Mouse (Mus musculus) embryonic facial prominence, embryonic 14.5 days (tissue): ENCODE measurements at regions not wholly inside any gene's neighbourhood (a gene's known extent, or its start where the extent isn't known, plus 50 kb on each side); places are given as distances from the start of the nearest gene placed in this dataset.

Experiments
- ATAC-seq: fragments of 200-750 bp; cut with Nextera tagmentation; 2 replicates; pipeline ENCODE4 v1.8.0; 2017; ENCODE audit warnings: low read depth, moderate number of reproducible peaks, moderate TSS enrichment
- DNase-seq: peaks from one replicate; pipeline ENCODE4 v3.0.0-alpha.2; 2015; ENCODE audit warnings: low spot score
- H3K27ac ChIP-seq: fragments of 300-500 bp; sonication (generic); replicated peaks from 2 replicates; pipeline ENCODE4 v1.5.1; 2014; ENCODE audit warnings: low read depth, mild to moderate bottlenecking, low read length, moderate library complexity
- H3K27me3 ChIP-seq: fragments of 300-500 bp; sonication (generic); replicated peaks from 2 replicates; pipeline ENCODE4 v1.6.1; 2014; ENCODE audit warnings: low read length; ENCODE audit not compliant: control insufficient read depth, insufficient read depth
- H3K36me3 ChIP-seq: fragments of 300-500 bp; sonication (generic); 2 replicates; pipeline ENCODE4 v1.6.1; 2014; ENCODE audit warnings: low read length, mixed read lengths; ENCODE audit not compliant: control insufficient read depth, insufficient read depth
- H3K4me1 ChIP-seq: fragments of 300-500 bp; sonication (generic); 2 replicates; pipeline ENCODE4 v1.6.1; 2014; ENCODE audit warnings: antibody characterized with exemption, low read length; ENCODE audit not compliant: control insufficient read depth, insufficient read depth
- H3K4me2 ChIP-seq: fragments of 300-500 bp; sonication (generic); 2 replicates; pipeline ENCODE4 v1.6.1; 2014; ENCODE audit warnings: low read depth, mild to moderate bottlenecking, low read length, moderate library complexity, mixed read lengths
- H3K4me3 ChIP-seq: fragments of 300-500 bp; sonication (generic); 2 replicates; pipeline ENCODE4 v1.5.1; 2014; ENCODE audit warnings: low read depth, mild to moderate bottlenecking, low read length
- H3K9ac ChIP-seq: fragments of 300-500 bp; sonication (generic); 2 replicates; pipeline ENCODE4 v1.6.1; 2014; ENCODE audit warnings: low read depth, mild to moderate bottlenecking, low read length, moderate library complexity, mixed read lengths
- H3K9me3 ChIP-seq: fragments of 300-500 bp; sonication (generic); 2 replicates; pipeline ENCODE4 v1.6.1; 2016; ENCODE audit warnings: low read length; ENCODE audit not compliant: control insufficient read depth
- WGBS: fragments of 180-500 bp; shearing (Covaris S2); extraction: QIAGEN DNeasy Blood & Tissue Kit; methylation state at CpG from one replicate; pipeline ENCODE4 v1.1.7; 2014; 5-methylcytosine and 5-hydroxymethylcytosine counted together

- Histone ChIP-seq H3K27me3 (no peaks in the 10 kb centered on the region), H3K9ac (no peak overlapping the region), H3K4me3 (no peak overlapping the region), H3K4me2 (no peak overlapping the region), H3K36me3 (no peaks in the 10 kb centered on the region), H3K9me3 (no peaks in the 10 kb centered on the region), H3K27ac (no peak overlapping the region), H3K4me1 (no peaks in the 10 kb centered on the region)
- 62% methylated on average over 3 of the region's 3 CpGs for WGBS
- DNase-seq (no peak), ATAC-seq (no peak)
These were observed 86.9 kb downstream of the Fam124b start for GRCm38 (mm10) chr1:80131354-80131753.

- H3K4me3 ChIP-seq: no peak overlapping the region
- H3K4me2 ChIP-seq: no peak overlapping the region
- DNase-seq (no peak), ATAC-seq (no peak)
- H3K9ac ChIP-seq: no peak overlapping the region
- H3K27me3 ChIP-seq: no peaks in the 10 kb centered on the region
- H3K27ac ChIP-seq: no peak overlapping the region
- H3K4me1 ChIP-seq: no peaks in the 10 kb centered on the region
- no peaks in the 10 kb centered on the region for H3K9me3 ChIP-seq
- no peaks in the 10 kb centered on the region for H3K36me3 ChIP-seq
- 71% methylated on average over 2 of the region's 2 CpGs for WGBS
These were observed 94.3 kb downstream of the Fam124b start for GRCm38 (mm10) chr1:80123966-80124365.

GRCm38 (mm10) chr1:80115913-80116312, 102.4 kb downstream of the Fam124b start:
- Histone ChIP-seq H3K27me3 (no peaks in the 10 kb centered on the region), H3K4me1 (no peaks in the 10 kb centered on the region), H3K36me3 (no peaks in the 10 kb centered on the region), H3K27ac (no peak overlapping the region), H3K4me2 (no peak overlapping the region), H3K4me3 (no peak overlapping the region), H3K9ac (no peak overlapping the region), H3K9me3 (no peaks in the 10 kb centered on the region)
- DNase-seq (no peak), ATAC-seq (no peak)
- 73% methylated on average over 2 of the region's 2 CpGs for WGBS

GRCm38 (mm10) chr1:80107747-80108476, 110.4 kb downstream of the Fam124b start:
- WGBS: 74% methylated on average over 2 of the region's 2 CpGs
- H3K9ac ChIP-seq: no peak overlapping the region
- H3K4me1 ChIP-seq: no peaks in the 10 kb centered on the region
- H3K4me3 ChIP-seq: no peak overlapping the region
- ATAC-seq: no peak
- H3K36me3 ChIP-seq: no peaks in the 10 kb centered on the region
- H3K9me3 ChIP-seq: no peaks in the 10 kb centered on the region
- no peak overlapping the region for H3K27ac ChIP-seq
- no peak overlapping the region for H3K4me2 ChIP-seq
- no peaks in the 10 kb centered on the region for H3K27me3 ChIP-seq
- no peak for DNase-seq

GRCm38 (mm10) chr1:80106269-80106668, 112.0 kb downstream of the Fam124b start:
- peak; percentile 65 for ATAC-seq
- Histone ChIP-seq H3K9ac (no peak overlapping the region), H3K4me1 (no peaks in the 10 kb centered on the region), H3K4me2 (no peak overlapping the region), H3K27ac (no peak overlapping the region), H3K36me3 (no peaks in the 10 kb centered on the region), H3K27me3 (no peaks in the 10 kb centered on the region), H3K9me3 (no peaks in the 10 kb centered on the region), H3K4me3 (no peak overlapping the region)
- DNase-seq: peak; percentile 41
- 50% methylated on average over 2 of the region's 2 CpGs for WGBS

GRCm38 (mm10) chr1:80098266-80098665, 120.0 kb downstream of the Fam124b start:
- Histone ChIP-seq H3K4me3 (no peak overlapping the region), H3K9me3 (no peaks in the 10 kb centered on the region), H3K4me1 (no peaks in the 10 kb centered on the region), H3K4me2 (no peak overlapping the region), H3K27me3 (no peaks in the 10 kb centered on the region), H3K27ac (no peak overlapping the region), H3K36me3 (no peaks in the 10 kb centered on the region), H3K9ac (no peak overlapping the region)
- WGBS: 90% methylated on average over 1 of the region's 1 CpGs
- ATAC-seq: no peak
- DNase-seq: no peak

GRCm38 (mm10) chr1:80091800-80092199, 126.5 kb downstream of the Fam124b start:
- WGBS: 76% methylated on average over 2 of the region's 2 CpGs
- no peak for ATAC-seq

GRCm38 (mm10) chr1:80091350-80091749, 126.9 kb downstream of the Fam124b start:
- no peaks in the 10 kb centered on the region for H3K27me3 ChIP-seq
- 52% methylated on average over 8 of the region's 8 CpGs for WGBS
- no peaks in the 10 kb centered on the region for H3K36me3 ChIP-seq
- ATAC-seq: no peak
- no peak overlapping the region for H3K9ac ChIP-seq
- peak; percentile 50 for DNase-seq
- no peaks in the 10 kb centered on the region for H3K9me3 ChIP-seq
- no peak overlapping the region for H3K4me3 ChIP-seq
- no peak overlapping the region for H3K4me2 ChIP-seq
- peaks cover 2% of the 10 kb centered on the region; the same call in 1 of the 2 replicates for H3K4me1 ChIP-seq
- H3K27ac ChIP-seq: no peak overlapping the region

More at GRCm38 (mm10) chr1:80091800-80092199, 126.5 kb downstream of the Fam124b start:
- Histone ChIP-seq H3K4me1 (peaks cover 2% of the 10 kb centered on the region; the same call in 1 of the 2 replicates), H3K27me3 (no peaks in the 10 kb centered on the region), H3K9ac (no peak overlapping the region), H3K27ac (no peak overlapping the region), H3K9me3 (no peaks in the 10 kb centered on the region), H3K4me2 (no peak overlapping the region), H3K36me3 (no peaks in the 10 kb centered on the region), H3K4me3 (no peak overlapping the region)
- DNase-seq: no peak

GRCm38 (mm10) chr1:80088651-80089050, 129.6 kb downstream of the Fam124b start:
- 61% methylated on average over 5 of the region's 5 CpGs for WGBS
- H3K4me3 ChIP-seq: no peak overlapping the region
- H3K36me3 ChIP-seq: no peaks in the 10 kb centered on the region
- H3K9ac ChIP-seq: no peak overlapping the region
- H3K4me2 ChIP-seq: no peak overlapping the region
- no peaks in the 10 kb centered on the region for H3K9me3 ChIP-seq
- no peak for ATAC-seq
- no peak overlapping the region for H3K27ac ChIP-seq
- no peak for DNase-seq
- no peaks in the 10 kb centered on the region for H3K27me3 ChIP-seq
- H3K4me1 ChIP-seq: peaks cover 2% of the 10 kb centered on the region; the same call in 1 of the 2 replicates
